Mouse (Mus musculus): ENCODE data around the gene Ppp1cb.

DNA sequence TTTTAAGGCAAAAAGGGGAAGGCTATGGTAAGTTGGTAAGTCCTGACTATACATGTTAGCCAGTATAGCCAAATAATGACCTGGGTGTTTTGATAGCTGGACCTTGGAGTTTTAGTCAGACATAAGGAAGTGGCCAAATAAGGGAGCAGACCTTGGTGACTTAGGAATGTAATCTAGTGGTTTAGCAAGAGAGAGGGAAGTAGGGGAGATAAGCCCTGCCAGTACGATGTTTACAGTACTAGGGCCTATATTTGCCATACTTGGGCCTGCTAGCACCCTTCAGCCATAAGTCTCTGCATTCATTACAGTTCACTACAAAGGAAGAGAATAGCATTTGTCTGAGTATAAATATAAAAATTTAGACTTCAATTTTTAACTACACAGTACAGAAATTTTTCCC lies 106.1 kb downstream of the Ppp1cb start:
- TF ChIP-seq CTCF (IDR thresholded peaks at IDR 0.05 in 2 of 3, conservative IDR thresholded peaks at IDR 0.05 in 1 of 3; ENCODE audit: control insufficient read depth in 1 of 3, insufficient read depth in 1 of 3, low read depth in 2 of 3, low read length in 3 of 3, poor library complexity in 1 of 3, severe bottlenecking in 1 of 3) (no peak), POLR2A (IDR thresholded peaks at IDR 0.05; ENCODE audit: control insufficient read depth in 1 of 2, insufficient read depth in 1 of 2, low read depth in 1 of 2, low read length in 2 of 2, poor library complexity in 1 of 2) (no peak), SMC3 (IDR thresholded peaks at IDR 0.05; ENCODE audit: low read depth, low read length) (no peak), USF1 (IDR thresholded peaks at IDR 0.05; ENCODE audit: low read depth, low read length) (no peak), RAD21 (IDR thresholded peaks at IDR 0.05; ENCODE audit: low read depth, low read length) (no peak), NRF1 (IDR thresholded peaks at IDR 0.05; ENCODE audit: insufficient read depth, low read depth, low read length, poor library complexity, severe bottlenecking) (no peak), CHD2 (IDR thresholded peaks at IDR 0.05; ENCODE audit: low read length) (no peak), E2F4 (IDR thresholded peaks at IDR 0.05; ENCODE audit: borderline replicate concordance, low read depth, low read length) (no peak)
